Mouse (Mus musculus) B cell, adult (primary cell): ENCODE data around the gene Rgs21. TPM values are rescaled to one million over a fixed set of nuclear protein-coding genes. Genes with fewer than 3 reads are reported as not detected.

Experiments used
- total RNA-seq: library from RNA; stranded (reverse); gene quantifications from 4 replicates; pipeline ENCODE4 v1.2.4, GENCODE M21; 2023; ENCODE audit not compliant: inconsistent age

Gene Rgs21
- not detected in 4 replicates for total RNA-seq

DNA sequence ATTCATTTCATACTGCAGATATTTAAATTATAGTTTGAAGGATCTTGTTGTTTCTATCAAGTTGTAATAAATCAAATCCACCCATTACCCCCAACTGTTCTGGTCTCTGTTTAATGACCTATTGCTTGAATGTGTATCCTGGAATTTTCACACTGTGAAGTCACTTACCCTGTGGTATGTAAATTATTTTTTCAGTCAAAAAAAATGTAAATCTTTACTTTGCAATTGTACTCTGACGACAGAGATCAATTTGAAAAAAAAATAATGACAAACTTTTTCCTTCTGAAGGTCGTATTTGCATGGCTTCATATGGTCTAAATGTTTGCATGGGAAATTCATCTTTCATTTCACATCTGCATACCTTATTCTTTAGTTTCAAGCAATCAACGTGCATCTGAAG is at the start of gene Rgs21:
Gene Rgs21 (minus strand): TSS at position 101 of the 400 bp plus-strand sequence.

Other genes with a start within 250 kb of the Rgs21 start
- gene Rgs18, start 207.8 kb upstream of the Rgs21 start, total RNA-seq, result 8.7 to 11.0 TPM (median 9.8 TPM) in 4 replicates